Mouse (Mus musculus): ENCODE measurements around the gene Pfdn2. TPM values are rescaled to one million over a fixed set of nuclear protein-coding genes. Genes with fewer than 3 reads are reported as not detected.

Gene Pfdn2
- total RNA-seq, 2 experiments from 2014 or later, result 186 to 191 TPM

GRCm38 (mm10) chr1:171356814-171357213, 11.3 kb downstream of the Pfdn2 start:
- no peak for DNase-seq (ENCODE audit: extremely low spot score in 1 of 2, low spot score in 2 of 2)
- intact Hi-C loops (cut with DNase I), result loop anchor here (5.0 kb wide), 1 partner anchor 35 kb away; no protein-coding TSS in a partner anchor
- Histone ChIP-seq H3K27ac (no peak overlapping the region), H3K4me3 (no peak overlapping the region)
- TF ChIP-seq CTCF (IDR thresholded peaks at IDR 0.05), result no peak

- peak; percentile 68 for TF ChIP-seq CTCF (IDR thresholded peaks at IDR 0.05)
- intact Hi-C loops (cut with DNase I), result loop anchor here (5.0 kb wide), 1 partner anchor 36 kb away; no protein-coding TSS in a partner anchor
- DNase-seq (ENCODE audit: extremely low spot score in 1 of 2, low spot score in 2 of 2), result no peak
- H3K27ac ChIP-seq, result peak overlapping the region; percentile 76
- no peak overlapping the region for H3K4me3 ChIP-seq
These were observed 13.0 kb downstream of the Pfdn2 start for GRCm38 (mm10) chr1:171358421-171358820.

GRCm38 (mm10) chr1:171360253-171360652, 14.8 kb downstream of the Pfdn2 start:
- no peak for TF ChIP-seq CTCF (IDR thresholded peaks at IDR 0.05)
- Histone ChIP-seq H3K27ac (peak overlapping the region; percentile 97), H3K4me3 (peak overlapping the region; percentile 59)
- intact Hi-C loops (cut with DNase I), result loop anchor here (10.0 kb wide), 1 partner anchor 205 kb away; no protein-coding TSS in a partner anchor
- DNase-seq (ENCODE audit: extremely low spot score in 1 of 2, low spot score in 2 of 2), result peak; percentile 36 to 45

- Histone ChIP-seq H3K27ac (peak within 1 kb of the TSS; percentile 97), H3K4me3 (peak within 1 kb of the TSS; percentile 59)
- DNase-seq (ENCODE audit: extremely low spot score in 1 of 2, low spot score in 2 of 2), result peak; percentile 81 to 85
- TF ChIP-seq CTCF (IDR thresholded peaks at IDR 0.05), result no peak
- intact Hi-C loops (cut with DNase I), result loop anchor here (1.0 to 10.0 kb wide), 3 partner anchors 51 to 204 kb away; partner anchors contain the start of gene Usf1
These were observed 15.2 kb downstream of the Pfdn2 start, which contains the start of gene Klhdc9 for GRCm38 (mm10) chr1:171360656-171361055. TSS of gene Klhdc9 (minus strand) at chr1:171360798.

GRCm38 (mm10) chr1:171361106-171362103, 15.9 kb downstream of the Pfdn2 start:
- peak; percentile 95 for TF ChIP-seq CTCF (IDR thresholded peaks at IDR 0.05)
- Histone ChIP-seq H3K4me3 (peak overlapping the region; percentile 59), H3K27ac (peak overlapping the region; percentile 97)
- DNase-seq (ENCODE audit: extremely low spot score in 1 of 2, low spot score in 2 of 2), result peak; percentile 65 to 72
- intact Hi-C loops (cut with DNase I), result loop anchor here (1.0 to 10.0 kb wide), 3 partner anchors 50 to 203 kb away; partner anchors contain the start of gene Usf1

- no peak for DNase-seq (ENCODE audit: extremely low spot score in 1 of 2, low spot score in 2 of 2)
- no peak for TF ChIP-seq CTCF (IDR thresholded peaks at IDR 0.05)
- intact Hi-C loops (cut with DNase I), result loop anchor here (10.0 kb wide), 1 partner anchor 199 kb away; no protein-coding TSS in a partner anchor
These were observed 20.5 kb downstream of the Pfdn2 start for GRCm38 (mm10) chr1:171365934-171366333.

GRCm38 (mm10) chr1:171369845-171370556, 24.5 kb downstream of the Pfdn2 start, which contains the start of gene Nectin4:
TSS of gene Nectin4 (plus strand) at chr1:171370099.
- H3K27ac ChIP-seq, result no peak within 1 kb of the TSS
- no peak for DNase-seq (ENCODE audit: extremely low spot score in 1 of 2, low spot score in 2 of 2)
- no peak for TF ChIP-seq CTCF (IDR thresholded peaks at IDR 0.05)
- no peak within 1 kb of the TSS for H3K4me3 ChIP-seq
- intact Hi-C loops (cut with DNase I), result loop anchor here (10.0 kb wide), 1 partner anchor 195 kb away; no protein-coding TSS in a partner anchor

More at GRCm38 (mm10) chr1:171365934-171366333, 20.5 kb downstream of the Pfdn2 start:
- Histone ChIP-seq H3K4me3 (no peak overlapping the region), H3K27ac (no peak overlapping the region)

- no peak for DNase-seq (ENCODE audit: extremely low spot score in 1 of 2, low spot score in 2 of 2)
- TF ChIP-seq CTCF (IDR thresholded peaks at IDR 0.05), result no peak
- Histone ChIP-seq H3K4me3 (no peak overlapping the region), H3K27ac (no peak overlapping the region)
- intact Hi-C loops (cut with DNase I), result no loop called here
These were observed 27.4 kb downstream of the Pfdn2 start for GRCm38 (mm10) chr1:171372880-171373279.

- no peak for TF ChIP-seq CTCF (IDR thresholded peaks at IDR 0.05)
- no peak for DNase-seq (ENCODE audit: extremely low spot score in 1 of 2, low spot score in 2 of 2)
- no peak overlapping the region for H3K27ac ChIP-seq
- no peak overlapping the region for H3K4me3 ChIP-seq
- intact Hi-C loops (cut with DNase I), result no loop called here
These were observed 28.5 kb downstream of the Pfdn2 start for GRCm38 (mm10) chr1:171373946-171374345.

GRCm38 (mm10) chr1:171375646-171376097, 30.2 kb downstream of the Pfdn2 start:
- no peak for TF ChIP-seq CTCF (IDR thresholded peaks at IDR 0.05)
- no peak for DNase-seq (ENCODE audit: extremely low spot score in 1 of 2, low spot score in 2 of 2)

GRCm38 (mm10) chr1:171378298-171378697, 32.8 kb downstream of the Pfdn2 start:
- no peak for TF ChIP-seq CTCF (IDR thresholded peaks at IDR 0.05)
- Histone ChIP-seq H3K4me3 (no peak overlapping the region), H3K27ac (no peak overlapping the region)
- intact Hi-C loops (cut with DNase I), result no loop called here
- no peak for DNase-seq (ENCODE audit: extremely low spot score in 1 of 2, low spot score in 2 of 2)

More at GRCm38 (mm10) chr1:171375646-171376097, 30.2 kb downstream of the Pfdn2 start:
- Histone ChIP-seq H3K27ac (no peak overlapping the region), H3K4me3 (no peak overlapping the region)
- intact Hi-C loops (cut with DNase I), result no loop called here
